Mouse (Mus musculus) embryonic facial prominence, embryonic 12.5 days (tissue): ENCODE data around the gene Hipk2. TPM values are rescaled to one million over a fixed set of nuclear protein-coding genes. Genes with fewer than 3 reads are reported as not detected.

ENCODE experiments used
- ATAC-seq: fragments of 200-750 bp; cut with Nextera tagmentation; 2 replicates; pipeline ENCODE4 v1.8.0; 2017; ENCODE audit not compliant: insufficient number of reproducible peaks, insufficient read depth, low FRiP score, low TSS enrichment
- H3K27ac ChIP-seq: fragments of 300-500 bp; sonication (generic); 2 replicates; pipeline ENCODE4 v1.5.1; 2016; ENCODE audit warnings: mild to moderate bottlenecking
- H3K27me3 ChIP-seq: fragments of 300-500 bp; sonication (generic); 2 replicates; pipeline ENCODE4 v1.6.1; 2016; ENCODE audit warnings: mild to moderate bottlenecking, moderate library complexity
- H3K36me3 ChIP-seq: fragments of 300-500 bp; sonication (generic); 2 replicates; pipeline ENCODE4 v1.6.1; 2016; ENCODE audit warnings: mild to moderate bottlenecking
- H3K4me1 ChIP-seq: fragments of 300-500 bp; sonication (generic); 2 replicates; pipeline ENCODE4 v1.6.1; 2016
- H3K4me2 ChIP-seq: fragments of 300-500 bp; sonication (generic); replicated peaks from 2 replicates; pipeline ENCODE4 v1.6.1; 2016; ENCODE audit warnings: mild to moderate bottlenecking, moderate library complexity
- H3K4me3 ChIP-seq: fragments of 300-500 bp; sonication (generic); 2 replicates; pipeline ENCODE4 v1.5.1; 2016; ENCODE audit warnings: mild to moderate bottlenecking
- H3K9ac ChIP-seq: fragments of 300-500 bp; sonication (generic); 2 replicates; pipeline ENCODE4 v1.6.1; 2016; ENCODE audit warnings: mild to moderate bottlenecking, moderate library complexity
- H3K9me3 ChIP-seq: fragments of 300-500 bp; sonication (generic); 2 replicates; pipeline ENCODE4 v1.6.1; 2016; ENCODE audit warnings: mild to moderate bottlenecking, moderate library complexity
- WGBS: fragments of 180-500 bp; shearing (Covaris S2); methylation state at CpG from one replicate; pipeline ENCODE4 v1.1.7; 2016; 5-methylcytosine and 5-hydroxymethylcytosine counted together
- polyA plus RNA-seq: library from polyadenylated mRNA; unstranded; fragments of >200 nt; fragmentation: Nextera tagmentation; extraction: Ambion mirVana; gene quantifications from 2 replicates; pipeline ENCODE4 v1.2.1, GENCODE M21; 2016

Hipk2 gene
- polyA plus RNA-seq, 1 experiment from 2014 or later = 19.4 TPM

- Histone ChIP-seq H3K9ac (no peak overlapping the region), H3K4me3 (no peak overlapping the region), H3K9me3 (no peaks in the 10 kb centered on the region), H3K27me3 (no peaks in the 10 kb centered on the region), H3K27ac (no peak overlapping the region), H3K4me1 (no peaks in the 10 kb centered on the region; the same call in 1 of the 2 replicates), H3K36me3 (peaks cover 3% of the 10 kb centered on the region), H3K4me2 (no peak overlapping the region)
- ATAC-seq = no peak
Observed at GRCm38 (mm10) chr6:38823827-38824226, 52.1 kb downstream of the Hipk2 start.

DNA sequence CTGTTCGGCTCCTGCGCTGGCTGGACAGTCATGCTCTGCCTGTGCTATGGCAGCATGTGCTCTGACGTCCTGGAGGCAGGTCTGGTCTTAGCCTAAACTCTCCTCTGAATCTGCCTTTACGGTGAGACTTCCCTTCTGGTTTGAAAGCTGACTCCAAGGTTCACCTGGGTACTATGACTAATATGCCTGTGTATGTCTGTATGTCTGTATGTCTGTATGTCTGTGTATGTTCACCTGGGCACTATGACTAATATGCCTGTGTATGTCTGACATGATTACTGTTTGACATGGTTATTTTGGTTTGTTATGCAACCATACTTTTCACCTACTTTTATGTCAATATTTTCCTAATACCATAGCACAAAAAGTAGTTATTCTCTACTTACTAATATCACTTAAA, 52.8 kb downstream of the Hipk2 start:
- no peak overlapping the region for H3K9ac ChIP-seq
- H3K4me1 ChIP-seq = no peaks in the 10 kb centered on the region; the same call in 1 of the 2 replicates
- peaks cover 10% of the 10 kb centered on the region for H3K36me3 ChIP-seq
- H3K27me3 ChIP-seq = no peaks in the 10 kb centered on the region
- no peak overlapping the region for H3K27ac ChIP-seq
- H3K9me3 ChIP-seq = no peaks in the 10 kb centered on the region
- no peak for ATAC-seq
- WGBS = 94% methylated on average over 4 of the region's 4 CpGs
- no peak overlapping the region for H3K4me2 ChIP-seq
- no peak overlapping the region for H3K4me3 ChIP-seq

GRCm38 (mm10) chr6:38821686-38822085, 54.3 kb downstream of the Hipk2 start:
- ATAC-seq = no peak
- no peaks in the 10 kb centered on the region for H3K9me3 ChIP-seq
- WGBS = 82% methylated on average over 2 of the region's 2 CpGs
- H3K4me1 ChIP-seq = no peaks in the 10 kb centered on the region
- H3K27ac ChIP-seq = no peak overlapping the region
- H3K36me3 ChIP-seq = peaks cover 18% of the 10 kb centered on the region
- H3K27me3 ChIP-seq = no peaks in the 10 kb centered on the region
- no peak overlapping the region for H3K4me3 ChIP-seq
- H3K9ac ChIP-seq = no peak overlapping the region
- no peak overlapping the region for H3K4me2 ChIP-seq

GRCm38 (mm10) chr6:38820862-38821261, 55.1 kb downstream of the Hipk2 start:
- 88% methylated on average over 1 of the region's 1 CpGs for WGBS
- Histone ChIP-seq H3K27ac (no peak overlapping the region), H3K27me3 (no peaks in the 10 kb centered on the region), H3K9me3 (no peaks in the 10 kb centered on the region), H3K9ac (no peak overlapping the region), H3K4me1 (no peaks in the 10 kb centered on the region), H3K4me3 (no peak overlapping the region), H3K36me3 (peaks cover 21% of the 10 kb centered on the region), H3K4me2 (no peak overlapping the region)
- ATAC-seq = no peak

- Histone ChIP-seq H3K4me3 (no peak overlapping the region), H3K36me3 (peaks cover 21% of the 10 kb centered on the region), H3K27me3 (no peaks in the 10 kb centered on the region), H3K9me3 (no peaks in the 10 kb centered on the region), H3K4me2 (no peak overlapping the region), H3K9ac (no peak overlapping the region), H3K27ac (no peak overlapping the region), H3K4me1 (no peaks in the 10 kb centered on the region)
- 88% methylated on average over 1 of the region's 1 CpGs for WGBS
- no peak for ATAC-seq
Observed at GRCm38 (mm10) chr6:38816216-38816615, 59.7 kb downstream of the Hipk2 start.

- no peak overlapping the region for H3K9ac ChIP-seq
- WGBS = 93% methylated on average over 2 of the region's 2 CpGs
- H3K9me3 ChIP-seq = no peaks in the 10 kb centered on the region
- H3K27ac ChIP-seq = no peak overlapping the region
- no peak overlapping the region for H3K4me3 ChIP-seq
- H3K4me1 ChIP-seq = no peaks in the 10 kb centered on the region
- no peaks in the 10 kb centered on the region for H3K27me3 ChIP-seq
- no peak overlapping the region for H3K4me2 ChIP-seq
- ATAC-seq = no peak
- H3K36me3 ChIP-seq = peaks cover 21% of the 10 kb centered on the region
Observed at GRCm38 (mm10) chr6:38815582-38815981, 60.4 kb downstream of the Hipk2 start.

DNA sequence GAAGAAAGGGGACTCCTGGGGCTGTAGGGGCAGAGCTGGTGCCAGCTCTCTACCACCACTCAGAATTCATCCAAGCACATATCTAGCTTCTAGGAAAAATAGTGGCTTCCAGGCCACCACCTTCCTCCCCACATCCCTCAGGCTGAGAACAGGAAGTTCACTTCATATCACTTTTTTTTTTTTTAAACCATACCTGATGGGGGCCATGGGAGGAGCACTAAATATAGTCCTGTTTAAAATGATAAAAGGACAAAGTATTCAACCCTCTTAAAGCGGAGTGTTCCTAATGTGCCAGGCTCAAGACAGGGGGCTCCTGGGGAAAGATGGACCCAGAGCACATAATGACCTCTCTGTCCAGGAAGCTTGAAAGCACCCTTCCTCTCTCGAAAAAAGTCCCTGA, 61.3 kb downstream of the Hipk2 start:
- Histone ChIP-seq H3K4me1 (no peaks in the 10 kb centered on the region), H3K4me3 (no peak overlapping the region), H3K9me3 (no peaks in the 10 kb centered on the region), H3K4me2 (no peak overlapping the region), H3K9ac (no peak overlapping the region), H3K27ac (no peak overlapping the region), H3K27me3 (no peaks in the 10 kb centered on the region), H3K36me3 (peaks cover 21% of the 10 kb centered on the region)
- ATAC-seq = no peak
- WGBS = 79% methylated on average over 2 of the region's 2 CpGs

- H3K36me3 ChIP-seq = peaks cover 10% of the 10 kb centered on the region
- ATAC-seq = no peak
- H3K4me2 ChIP-seq = no peak overlapping the region
- H3K9me3 ChIP-seq = no peaks in the 10 kb centered on the region
- H3K27me3 ChIP-seq = no peaks in the 10 kb centered on the region
- H3K4me3 ChIP-seq = no peak overlapping the region
- H3K27ac ChIP-seq = no peak overlapping the region
- 78% methylated on average over 4 of the region's 4 CpGs for WGBS
- no peaks in the 10 kb centered on the region for H3K4me1 ChIP-seq
- H3K9ac ChIP-seq = no peak overlapping the region
Observed at GRCm38 (mm10) chr6:38811459-38812145, 64.4 kb downstream of the Hipk2 start.

DNA sequence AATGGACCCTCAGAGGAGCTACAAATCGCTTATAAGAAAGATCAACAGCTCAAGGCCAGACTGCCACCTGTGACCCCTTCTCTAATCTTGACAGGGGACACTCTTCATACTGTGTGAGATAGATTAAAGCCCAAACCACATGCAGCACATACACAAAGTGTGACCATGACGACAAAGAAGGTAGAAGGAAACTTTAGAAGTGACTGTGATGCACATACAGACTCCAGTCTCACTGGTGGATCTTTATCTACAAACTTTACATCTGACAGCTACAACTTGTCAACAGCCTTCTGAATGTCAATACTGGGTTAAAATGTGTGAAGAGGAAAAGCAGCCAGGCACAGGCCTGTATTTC, 65.9 kb downstream of the Hipk2 start:
- H3K4me3 ChIP-seq = no peak overlapping the region
- WGBS = 55% methylated on average over 2 of the region's 2 CpGs
- no peak overlapping the region for H3K27ac ChIP-seq
- peaks cover 11% of the 10 kb centered on the region for H3K36me3 ChIP-seq
- H3K9me3 ChIP-seq = no peaks in the 10 kb centered on the region
- no peaks in the 10 kb centered on the region for H3K4me1 ChIP-seq
- no peak for ATAC-seq
- H3K27me3 ChIP-seq = no peaks in the 10 kb centered on the region
- no peak overlapping the region for H3K9ac ChIP-seq
- H3K4me2 ChIP-seq = no peak overlapping the region

GRCm38 (mm10) chr6:38809396-38810120, 66.4 kb downstream of the Hipk2 start:
- WGBS = 80% methylated on average over 10 of the region's 10 CpGs
- Histone ChIP-seq H3K4me1 (no peaks in the 10 kb centered on the region), H3K9me3 (no peaks in the 10 kb centered on the region), H3K27me3 (no peaks in the 10 kb centered on the region), H3K36me3 (peaks cover 16% of the 10 kb centered on the region), H3K27ac (no peak overlapping the region), H3K4me2 (no peak overlapping the region), H3K4me3 (no peak overlapping the region), H3K9ac (no peak overlapping the region)
- ATAC-seq = no peak

DNA sequence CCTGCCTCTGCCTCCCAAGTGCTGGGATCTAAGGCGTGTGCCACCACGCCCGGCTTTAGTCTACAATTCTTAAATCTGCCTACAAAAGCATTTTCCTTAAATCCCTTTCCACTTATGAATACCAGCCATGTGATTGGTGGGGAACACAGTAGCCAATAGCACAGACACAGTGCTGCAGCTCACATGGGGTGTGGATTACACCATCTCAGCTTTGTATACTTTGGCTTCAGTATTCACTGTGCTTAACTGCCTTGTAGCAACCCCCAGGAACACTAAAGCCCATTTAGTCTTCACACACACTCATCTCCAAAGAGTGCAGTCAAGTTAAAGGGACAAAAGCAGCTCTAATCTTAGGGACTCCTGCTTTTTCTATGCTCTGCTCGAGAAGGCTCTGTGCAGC, 67.6 kb downstream of the Hipk2 start:
- no peak overlapping the region for H3K27ac ChIP-seq

GRCm38 (mm10) chr6:38806963-38807445, 69.0 kb downstream of the Hipk2 start:
- WGBS = 79% methylated on average over 4 of the region's 4 CpGs
- no peak overlapping the region for H3K9ac ChIP-seq
- H3K4me3 ChIP-seq = no peak overlapping the region
- H3K4me2 ChIP-seq = no peak overlapping the region
- no peaks in the 10 kb centered on the region for H3K4me1 ChIP-seq
- H3K36me3 ChIP-seq = peaks cover 22% of the 10 kb centered on the region
- H3K27me3 ChIP-seq = no peaks in the 10 kb centered on the region
- no peak overlapping the region for H3K27ac ChIP-seq
- no peaks in the 10 kb centered on the region for H3K9me3 ChIP-seq
- ATAC-seq = no peak

More for the DNA sequence above, 67.6 kb downstream of the Hipk2 start:
- WGBS = 89% methylated on average over 4 of the region's 4 CpGs
- Histone ChIP-seq H3K4me3 (no peak overlapping the region), H3K9me3 (no peaks in the 10 kb centered on the region), H3K4me2 (no peak overlapping the region), H3K9ac (no peak overlapping the region), H3K27me3 (no peaks in the 10 kb centered on the region), H3K36me3 (peaks cover 22% of the 10 kb centered on the region), H3K4me1 (no peaks in the 10 kb centered on the region)
- no peak for ATAC-seq
